Comparison of ENCODE assay signal across 7 mouse cellular contexts in genomic region chr5:125327596-125328385, GRCm38 (mm10). TPM values are rescaled to one million over a fixed set of nuclear protein-coding genes. Genes with fewer than 3 reads are reported as not detected.
DNase-seq lines count a peak whose midpoint lies in the region; ATAC-seq and TF ChIP-seq lines count a peak whose summit lies in the region.

No protein-coding gene starts in this region.

- H3K9ac ChIP-seq in lung, embryonic 16.5 days (ENCODE audit: low read length), result no peak overlapping the region
- no peak overlapping the region for H3K9ac ChIP-seq in forebrain, embryonic 11.5 days (ENCODE audit: low read length)
- H3K9ac ChIP-seq in limb, embryonic 14.5 days (ENCODE audit: low read depth, low read length, severe bottlenecking), result peak overlapping the region; percentile 31; the same call in 1 of the 2 replicates

- peak overlapping the region; percentile 43; the same call in 1 of the 2 replicates for H3K4me2 ChIP-seq in lung, embryonic 16.5 days (ENCODE audit: low read depth, low read length)
- peak overlapping the region; percentile 54 for H3K4me2 ChIP-seq in forebrain, embryonic 11.5 days (ENCODE audit: low read depth, low read length, severe bottlenecking)
- peak overlapping the region; percentile 47 for H3K4me2 ChIP-seq in limb, embryonic 14.5 days (replicated peaks; ENCODE audit: low read depth, low read length, severe bottlenecking)

- peaks cover 2% of the 10 kb centered on the region; the same call in 1 of the 2 replicates for H3K4me1 ChIP-seq in lung, embryonic 16.5 days (replicated peaks; ENCODE audit: control insufficient read depth, insufficient read depth, low read length)
- no peaks in the 10 kb centered on the region; the same call in 1 of the 2 replicates for H3K4me1 ChIP-seq in forebrain, embryonic 11.5 days (replicated peaks; ENCODE audit: control insufficient read depth, insufficient read depth, low read length)
- H3K4me1 ChIP-seq in limb, embryonic 14.5 days (ENCODE audit: control insufficient read depth, insufficient read depth, low read length), result peaks cover 2% of the 10 kb centered on the region; the same call in 1 of the 2 replicates

- 0 out of 2 replicates have a peak, but pooled peaks cover 2% of the 10 kb centered on the region for H3K36me3 ChIP-seq in lung, embryonic 16.5 days (ENCODE audit: control insufficient read depth, insufficient read depth, low read length)
- H3K36me3 ChIP-seq in forebrain, embryonic 11.5 days (ENCODE audit: control insufficient read depth, insufficient read depth, low read length), result no peaks in the 10 kb centered on the region
- H3K36me3 ChIP-seq in limb, embryonic 14.5 days (ENCODE audit: control insufficient read depth, insufficient read depth, low read length), result no peaks in the 10 kb centered on the region

- WGBS in lung, embryonic 16.5 days, result 56% methylated on average over 18 of the region's 18 CpGs
- 62% methylated on average over 18 of the region's 18 CpGs for WGBS in forebrain, embryonic 11.5 days
- WGBS in limb, embryonic 14.5 days, result 51% methylated on average over 18 of the region's 18 CpGs

- H3K9me3 ChIP-seq in lung, embryonic 16.5 days (ENCODE audit: control insufficient read depth, low read length), result no peaks in the 10 kb centered on the region
- H3K9me3 ChIP-seq in forebrain, embryonic 11.5 days (ENCODE audit: control insufficient read depth, low read length), result no peaks in the 10 kb centered on the region
- H3K9me3 ChIP-seq in limb, embryonic 14.5 days (ENCODE audit: control insufficient read depth, low read length), result no peaks in the 10 kb centered on the region

- no peak overlapping the region for H3K27ac ChIP-seq in lung, embryonic 16.5 days (ENCODE audit: low read length)
- no peak overlapping the region for H3K27ac ChIP-seq in forebrain, embryonic 11.5 days (ENCODE audit: low read depth, low read length)
- H3K27ac ChIP-seq in limb, embryonic 14.5 days (replicated peaks; ENCODE audit: low read depth, low read length), result no peak overlapping the region

- H3K27me3 ChIP-seq in lung, embryonic 16.5 days (ENCODE audit: control insufficient read depth, insufficient read depth, low read depth, low read length), result no peaks in the 10 kb centered on the region
- H3K27me3 ChIP-seq in forebrain, embryonic 11.5 days (ENCODE audit: control insufficient read depth, insufficient read depth, low read length), result no peaks in the 10 kb centered on the region
- H3K27me3 ChIP-seq in limb, embryonic 14.5 days (ENCODE audit: control insufficient read depth, insufficient read depth, low read length), result no peaks in the 10 kb centered on the region

- peak; percentile 73 for ATAC-seq in lung, embryonic 16.5 days (ENCODE audit: low read depth)
- peak; percentile 69 for ATAC-seq in forebrain, embryonic 11.5 days (replicated peaks; ENCODE audit: low FRiP score)
- peak; percentile 72; the same call in 1 of the 2 replicates for ATAC-seq in limb, embryonic 14.5 days (ENCODE audit: low FRiP score, low read depth)

- H3K4me3 ChIP-seq in lung, embryonic 16.5 days (ENCODE audit: low read length), result peak overlapping the region; percentile 32
- peak overlapping the region; percentile 22 for H3K4me3 ChIP-seq in forebrain, embryonic 11.5 days (ENCODE audit: low read depth, low read length)
- peak overlapping the region; percentile 33 for H3K4me3 ChIP-seq in limb, embryonic 14.5 days (replicated peaks; ENCODE audit: low read length)

- TF ChIP-seq POLR2A in limb, embryonic 14.5 days (IDR thresholded peaks at IDR 0.05; ENCODE audit: borderline replicate concordance, extremely low read depth, insufficient read depth, insufficient read length), result no peak

- no peak for DNase-seq in lung, adult 18-20 months
- DNase-seq in forebrain, embryonic 11.5 days (ENCODE audit: low spot score), result peak; percentile 68
- DNase-seq in limb, embryonic 14.5 days (ENCODE audit: low spot score), result no peak
- peak; percentile 72 for DNase-seq in testis, postnatal 10 days (ENCODE audit: low spot score)
- DNase-seq in spleen, adult 18-20 months, result no peak
- no peak for DNase-seq in left cerebral cortex, adult 8-10 months (ENCODE audit: low spot score in 2 of 2)

RNA-seq across cellular contexts. Expression of gene Scarb1, which starts 13.1 kb away (rescaled TPM):
- polyA plus RNA-seq in lung, embryonic 16.5 days (2015; fragmentation: Nextera tagmentation; extraction: Ambion mirVana), result 65.9 and 66.6 TPM in 2 replicates
- polyA plus RNA-seq in forebrain, embryonic 11.5 days (2014; fragmentation: Nextera tagmentation; extraction: Ambion mirVana), result 43.7 and 45.7 TPM in 2 replicates
- 67.7 and 85.6 TPM in 2 replicates for polyA plus RNA-seq in limb, embryonic 14.5 days (2012; rRNA removed)
- polyA plus RNA-seq in limb, embryonic 14.5 days (2014; fragmentation: Nextera tagmentation; extraction: Ambion mirVana), result 40.1 and 43.9 TPM in 2 replicates
- total RNA-seq in left cerebral cortex, adult 8-10 months (2022), result 10 to 100 TPM; 28.6 to 34.9 (median 30.0) TPM

Comparison
In these comparisons a context has a peak if more than half of its experiments do, and no peak if none do; other contexts are left out.
1. DNase-seq: peak in forebrain, embryonic 11.5 days (single experiment) and testis, postnatal 10 days (single experiment); none in lung, adult 18-20 months (0 of 2), limb, embryonic 14.5 days (single experiment), spleen, adult 18-20 months (0 of 2) and left cerebral cortex, adult 8-10 months (0 of 2).
2. Peak in every context shown above with its lines, with median percentiles within 50 percentile points of each other: ATAC-seq, H3K4me2 ChIP-seq and H3K4me3 ChIP-seq.